Mouse (Mus musculus) CD4-positive helper T cell, adult 2 months (primary cell): Measurements from ENCODE around the gene E030018B13Rik.

Experiments
- DNase-seq: peaks from one replicate; pipeline ENCODE4 v3.0.0-alpha.2; 2012; ENCODE audit warnings: low read depth, missing footprints, low spot score

The E030018B13Rik gene

GRCm38 (mm10) chr7:63897655-63898054 is 19.0 kb upstream of the E030018B13Rik start:
- DNase-seq, result no peak

- DNase-seq, result no peak
These were observed 18.5 kb upstream of the E030018B13Rik start for GRCm38 (mm10) chr7:63898201-63898600.

- DNase-seq, result no peak
These were observed 16.7 kb upstream of the E030018B13Rik start for GRCm38 (mm10) chr7:63899925-63900324.

- no peak for DNase-seq
These were observed 16.2 kb upstream of the E030018B13Rik start for GRCm38 (mm10) chr7:63900411-63900810.

GRCm38 (mm10) chr7:63901346-63901745 is 15.3 kb upstream of the E030018B13Rik start:
- DNase-seq, result no peak

- no peak for DNase-seq
These were observed 14.7 kb upstream of the E030018B13Rik start for GRCm38 (mm10) chr7:63901942-63902341.

GRCm38 (mm10) chr7:63902604-63903210 is 13.9 kb upstream of the E030018B13Rik start:
- DNase-seq, result no peak

GRCm38 (mm10) chr7:63903635-63904380 is 12.8 kb upstream of the E030018B13Rik start:
- DNase-seq, result no peak

GRCm38 (mm10) chr7:63905190-63905589 is 11.5 kb upstream of the E030018B13Rik start:
- DNase-seq, result no peak

- DNase-seq, result no peak
These were observed 11.0 kb upstream of the E030018B13Rik start for GRCm38 (mm10) chr7:63905642-63906041.

- no peak for DNase-seq
These were observed 8.7 kb upstream of the E030018B13Rik start for GRCm38 (mm10) chr7:63907778-63908495.

GRCm38 (mm10) chr7:63908496-63909285 is 8.0 kb upstream of the E030018B13Rik start:
- DNase-seq, result no peak

- no peak for DNase-seq
These were observed 6.4 kb upstream of the E030018B13Rik start for GRCm38 (mm10) chr7:63910225-63910624.

GRCm38 (mm10) chr7:63910912-63911311 is 5.7 kb upstream of the E030018B13Rik start:
- DNase-seq, result no peak

GRCm38 (mm10) chr7:63911383-63912233 is 5.0 kb upstream of the E030018B13Rik start:
- no peak for DNase-seq

GRCm38 (mm10) chr7:63912234-63912810 is 4.3 kb upstream of the E030018B13Rik start:
- no peak for DNase-seq

GRCm38 (mm10) chr7:63912924-63913723 is 3.5 kb upstream of the E030018B13Rik start:
- no peak for DNase-seq

- no peak for DNase-seq
These were observed 2.6 kb upstream of the E030018B13Rik start for GRCm38 (mm10) chr7:63913724-63914692.
